Mouse (Mus musculus) left cerebral cortex, postnatal 25 days (tissue): ENCODE results near the gene Cideb. TPM values are rescaled to one million over a fixed set of nuclear protein-coding genes. Genes with fewer than 3 reads are reported as not detected.
"Not testable (repeated sequence)": the region's sequence is repeated elsewhere in the genome, so short reads cannot be mapped to it uniquely, and the experiment has no call there.

Experiments
- DNase-seq, 2 experiments: peaks; one replicate each; pipeline ENCODE4 v3.0.0; 2022; ENCODE audit warnings: low spot score in 2 of 2, mixed read lengths in 1 of 2
- intact Hi-C: fragments of 180-260 bp; cut with DNase I; formaldehyde crosslinking; loops from one replicate; pipeline ENCODE4 v1.15.1; 2025
- total RNA-seq, 2 experiments: library from RNA; stranded (reverse); gene quantifications; 2 replicates each; pipeline ENCODE4 v1.2.3; 2021

Cideb gene
- total RNA-seq, 2 experiments from 2014 or later = 1.6 to 2.3 TPM

DNA sequence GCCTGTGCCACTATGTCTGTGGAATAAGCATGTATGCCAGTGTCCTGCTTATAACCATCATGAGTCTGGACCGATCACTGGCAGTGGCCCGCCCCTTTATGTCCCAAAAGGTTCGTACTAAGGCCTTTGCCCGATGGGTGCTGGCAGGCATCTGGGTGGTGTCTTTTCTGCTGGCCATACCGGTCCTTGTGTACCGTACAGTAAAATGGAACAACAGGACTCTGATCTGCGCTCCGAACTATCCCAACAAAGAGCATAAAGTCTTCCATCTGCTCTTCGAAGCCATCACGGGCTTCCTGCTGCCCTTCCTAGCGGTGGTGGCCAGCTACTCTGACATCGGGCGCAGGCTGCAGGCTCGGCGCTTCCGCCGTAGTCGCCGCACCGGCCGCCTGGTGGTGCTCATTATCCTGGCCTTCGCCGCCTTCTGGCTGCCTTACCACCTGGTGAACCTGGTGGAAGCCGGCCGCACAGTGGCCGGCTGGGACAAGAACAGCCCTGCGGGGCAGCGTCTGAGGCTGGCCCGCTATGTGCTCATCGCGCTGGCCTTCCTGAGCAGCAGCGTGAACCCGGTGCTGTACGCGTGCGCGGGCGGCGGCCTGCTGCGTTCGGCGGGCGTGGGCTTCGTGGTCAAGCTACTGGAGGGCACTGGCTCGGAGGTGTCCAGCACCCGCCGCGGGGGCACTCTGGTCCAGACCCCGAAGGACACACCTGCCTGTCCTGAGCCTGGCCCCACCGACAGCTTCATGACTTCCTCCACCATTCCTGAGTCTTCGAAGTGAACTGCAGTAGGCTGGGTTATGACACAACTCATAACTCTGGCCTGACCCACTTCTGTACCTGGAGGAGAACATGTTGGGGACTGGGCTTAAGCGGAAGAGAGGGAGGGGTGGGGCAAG lies 9.5 kb upstream of the Cideb start:
- intact Hi-C loops = no loop called here
- DNase-seq = peak; percentile 36 to 37

DNA sequence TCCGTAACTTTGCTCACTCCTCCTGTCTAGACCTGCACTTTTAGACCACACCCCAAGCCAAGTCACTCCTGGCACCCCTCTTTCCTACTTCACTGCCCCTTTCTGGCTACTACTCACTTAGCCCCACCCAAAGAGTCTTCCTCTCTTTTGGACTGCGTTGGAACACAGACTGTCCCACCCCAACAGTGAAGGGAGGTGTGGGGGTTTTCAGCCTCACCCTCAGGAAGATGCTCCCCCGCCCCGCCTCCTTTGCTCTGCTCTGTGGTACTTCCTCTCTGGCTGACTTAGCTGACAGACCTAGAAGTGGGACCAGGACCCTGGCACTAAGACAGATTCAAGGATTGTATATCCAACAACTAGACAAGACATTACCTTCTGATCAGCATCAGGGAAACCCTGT lies 7.4 kb upstream of the Cideb start, which contains the start of gene Ltb4r1:
TSS of gene Ltb4r1 (plus strand) at position 267 of the 400 bp plus-strand sequence.
- no peak for DNase-seq
- intact Hi-C loops = no loop called here

DNA sequence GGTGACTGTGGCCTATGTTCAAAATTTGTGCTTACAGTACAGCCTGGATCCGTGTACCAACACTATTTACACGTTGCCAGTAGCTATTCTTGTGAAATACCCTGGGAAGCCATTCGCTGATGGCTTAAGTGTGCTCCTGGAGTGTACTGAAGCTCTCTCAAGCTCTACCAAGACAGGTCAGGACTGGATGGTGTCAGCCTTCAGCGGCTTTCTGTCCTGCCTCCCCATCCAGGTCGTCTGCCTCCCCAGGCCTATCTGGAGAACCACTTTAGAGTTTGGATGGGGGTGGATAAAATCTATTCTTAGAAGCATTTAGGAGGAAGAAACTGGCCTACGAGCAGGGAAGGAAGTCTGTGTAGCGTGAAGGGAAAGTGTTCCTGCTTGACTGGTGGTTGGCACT lies 4.9 kb upstream of the Cideb start:
- intact Hi-C loops = no loop called here
- peak in 1 of 2 experiments; percentile 27 for DNase-seq

DNA sequence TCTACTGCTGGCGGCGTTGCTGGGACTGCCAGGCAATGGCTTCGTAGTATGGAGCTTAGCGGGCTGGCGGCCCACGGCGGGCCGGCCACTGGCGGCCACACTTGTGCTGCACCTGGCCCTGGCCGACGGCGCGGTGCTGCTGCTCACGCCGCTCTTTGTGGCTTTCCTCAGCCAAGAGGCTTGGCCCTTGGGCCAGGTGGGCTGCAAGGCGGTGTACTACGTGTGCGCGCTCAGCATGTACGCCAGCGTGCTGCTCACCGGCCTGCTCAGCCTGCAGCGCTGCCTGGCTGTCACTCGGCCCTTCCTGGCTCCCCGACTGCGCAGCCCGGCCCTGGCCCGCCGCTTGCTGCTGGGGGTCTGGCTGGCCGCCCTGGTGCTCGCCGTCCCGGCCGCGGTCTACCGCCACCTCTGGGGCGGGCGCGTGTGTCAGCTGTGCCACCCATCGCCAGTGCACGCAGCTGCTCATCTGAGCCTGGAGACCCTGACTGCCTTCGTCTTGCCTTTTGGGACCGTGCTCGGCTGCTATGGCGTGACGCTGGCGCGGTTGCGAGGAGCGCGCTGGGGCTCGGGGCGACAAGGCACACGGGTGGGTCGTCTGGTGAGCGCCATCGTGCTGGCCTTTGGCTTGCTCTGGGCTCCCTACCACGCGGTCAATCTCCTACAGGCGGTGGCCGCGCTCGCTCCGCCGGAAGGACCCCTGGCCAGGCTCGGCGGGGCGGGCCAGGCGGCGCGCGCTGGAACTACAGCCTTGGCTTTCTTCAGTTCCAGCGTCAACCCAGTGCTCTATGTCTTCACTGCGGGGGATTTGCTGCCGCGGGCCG lies 4.0 kb upstream of the Cideb start:
- intact Hi-C loops = no loop called here
- peak; percentile 24 to 47 for DNase-seq

DNA sequence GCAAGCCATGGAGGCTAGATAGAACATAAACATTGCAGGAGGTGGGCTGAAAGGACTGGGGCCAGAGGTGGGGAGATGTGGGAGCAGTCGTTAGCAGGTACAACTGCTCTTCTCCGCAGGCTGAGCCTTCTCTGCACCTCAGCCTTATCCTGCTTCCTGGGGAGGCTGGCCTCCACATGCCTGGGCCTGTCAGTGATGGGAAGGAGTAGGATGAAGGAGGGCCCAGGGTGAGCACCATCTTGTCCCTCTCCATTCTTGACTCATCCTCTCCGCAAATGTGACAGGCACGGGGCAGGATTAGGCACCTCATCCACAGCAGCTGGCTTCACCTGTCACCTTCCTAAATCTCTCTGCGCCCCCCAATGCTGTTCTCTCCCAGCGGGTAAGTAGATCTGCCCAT lies 2.9 kb upstream of the Cideb start, which contains the start of gene Ltb4r2:
TSS of gene Ltb4r2 (plus strand) at position 266 of the 400 bp plus-strand sequence.
- intact Hi-C loops = no loop called here
- no peak for DNase-seq

DNA sequence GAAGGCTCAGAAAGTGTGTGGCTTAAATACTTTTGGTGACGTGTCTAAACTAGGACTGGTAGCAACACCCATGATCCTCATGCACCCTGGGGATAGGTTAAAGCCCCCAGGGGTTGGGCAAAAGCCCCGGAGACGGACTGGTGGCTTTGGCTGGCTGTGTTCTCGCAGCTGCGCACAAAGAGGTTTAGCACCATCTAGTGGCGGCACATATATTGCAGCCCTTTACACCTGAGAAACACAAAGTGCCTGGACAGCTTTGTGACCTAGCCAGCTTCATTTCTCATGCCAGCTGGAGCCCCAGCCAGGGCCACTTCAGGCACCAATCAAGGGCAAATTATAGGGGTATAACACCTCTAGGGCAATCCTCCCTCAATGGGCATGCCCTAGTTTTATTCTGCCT lies 1.9 kb upstream of the Cideb start:
- intact Hi-C loops = not testable (repeated sequence)

DNA sequence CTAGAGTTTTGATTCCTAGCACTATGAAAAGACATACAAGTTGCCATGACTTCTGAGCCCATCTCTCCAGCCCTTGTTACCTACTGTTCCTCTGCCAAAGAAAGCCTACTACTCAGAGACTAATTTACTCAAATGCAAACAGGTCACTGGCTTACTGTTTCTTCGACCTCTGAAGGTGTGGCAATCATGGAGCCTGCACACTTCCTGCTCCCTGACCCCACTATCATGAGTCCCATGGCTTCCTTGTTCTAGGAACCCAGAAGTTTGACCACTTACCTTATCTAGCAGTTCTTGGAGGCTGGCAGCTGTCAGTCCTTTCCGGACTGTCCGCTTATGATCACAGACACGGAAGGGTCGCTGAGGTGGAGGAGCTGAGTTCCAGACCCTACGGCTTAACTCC lies 692 bp downstream of the Cideb start:
- DNase-seq = no peak
- intact Hi-C loops = no loop called here

More for the DNA sequence above, 1.9 kb upstream of the Cideb start:
- peak; percentile 85 to 88 for DNase-seq

DNA sequence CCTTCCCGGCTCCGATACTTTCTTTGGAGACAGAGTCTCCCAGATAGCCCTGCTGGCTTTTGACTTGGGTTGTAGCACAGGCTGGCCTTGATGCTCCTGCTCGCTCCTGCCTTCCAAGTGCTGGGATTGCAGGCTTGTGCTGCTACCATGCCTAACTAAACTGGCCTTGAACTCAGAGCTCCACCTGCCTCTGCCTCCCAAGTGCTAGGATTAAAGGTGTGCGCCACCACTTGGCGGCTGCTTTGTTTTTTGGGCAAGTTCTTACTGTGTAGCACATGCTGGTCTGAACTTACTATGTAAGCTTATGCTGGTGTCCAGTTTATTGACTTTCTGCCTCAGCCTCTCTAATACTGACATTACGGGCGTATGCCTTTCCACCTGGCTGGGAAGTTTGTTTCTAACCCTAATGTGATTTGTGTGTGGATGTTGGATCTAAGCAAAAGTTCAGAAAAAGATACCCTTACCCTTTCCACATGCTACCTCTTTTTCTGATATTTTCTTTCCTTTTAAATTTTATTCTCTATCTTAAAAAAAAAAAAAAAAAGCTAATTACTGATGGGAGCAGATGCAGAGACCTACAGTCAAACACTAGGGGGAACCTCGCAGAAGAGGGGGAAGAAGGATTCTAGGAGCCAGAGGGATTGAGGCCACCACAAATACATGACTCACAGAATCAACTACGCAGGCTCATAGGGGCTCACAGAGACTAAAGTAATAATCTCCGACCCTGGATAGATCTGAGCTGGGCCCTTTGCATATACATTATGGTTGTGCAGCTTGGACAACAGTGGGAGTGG lies 11.0 kb downstream of the Cideb start:
- intact Hi-C loops = no loop called here
- DNase-seq = no peak

DNA sequence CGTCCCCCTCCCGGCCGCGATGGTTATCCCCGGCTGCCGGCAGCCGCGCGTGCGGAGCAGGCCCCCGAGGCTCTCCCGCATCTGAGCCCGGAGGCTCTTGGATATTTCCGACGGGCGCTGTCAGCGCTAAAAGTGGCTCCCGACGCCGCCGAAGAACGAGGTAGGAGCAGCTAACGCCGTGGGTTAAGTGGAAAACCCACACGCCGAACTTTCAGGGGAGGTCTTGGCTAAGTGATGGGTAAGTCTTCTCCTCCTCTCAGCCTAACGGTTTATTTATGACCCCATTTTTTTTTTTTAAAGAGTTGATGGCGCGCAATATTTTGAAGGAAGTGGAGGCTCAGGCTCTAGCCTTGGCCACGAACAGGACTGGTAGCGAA lies 12.4 kb downstream of the Cideb start:
- no peak for DNase-seq
- intact Hi-C loops = loop anchor here (1.0 kb wide), 1 partner anchor 64 kb away; no protein-coding TSS in a partner anchor

DNA sequence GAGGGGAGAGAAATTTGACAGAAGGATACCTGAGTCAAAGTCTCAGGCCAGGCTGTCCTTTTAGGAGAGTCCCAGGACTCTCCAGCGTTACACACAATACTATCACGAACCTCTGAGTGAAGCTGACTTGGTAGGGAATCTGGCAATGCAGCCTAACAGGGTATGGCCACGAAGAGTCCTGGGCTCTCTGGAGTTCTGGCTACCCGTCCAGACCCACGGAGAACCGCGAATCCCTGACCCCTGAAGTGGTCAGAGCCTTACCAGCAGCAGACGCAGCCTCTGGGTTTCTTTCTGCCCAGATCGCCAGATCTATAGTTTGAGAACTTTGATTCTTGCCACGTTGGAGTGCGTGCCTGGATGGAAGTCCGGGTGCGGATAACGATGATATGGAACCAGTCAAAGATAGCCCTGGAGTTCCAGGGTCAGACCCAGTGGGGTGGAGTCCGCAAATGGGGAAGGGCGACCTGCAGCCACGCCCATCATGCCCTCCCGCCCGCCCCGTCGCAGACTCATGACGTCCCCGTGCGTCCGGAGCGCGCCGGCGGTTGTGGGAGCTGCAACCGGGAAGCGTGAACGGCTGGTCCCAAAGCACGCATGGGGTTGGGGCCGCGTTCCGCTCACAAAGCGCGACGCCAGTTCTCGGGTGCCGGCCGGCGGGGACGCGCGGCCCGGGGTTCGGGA lies 12.9 kb downstream of the Cideb start, which contains the start of the genes Dhrs1 and Nop9:
TSS of gene Dhrs1 (minus strand) at position 511 of the 681 bp plus-strand sequence.
TSS of gene Nop9 (plus strand) at position 514 of the 681 bp plus-strand sequence.
- intact Hi-C loops = loop anchor here (1.0 kb wide), 1 partner anchor 63 kb away; no protein-coding TSS in a partner anchor
- peak; percentile 86 to 90 for DNase-seq

DNA sequence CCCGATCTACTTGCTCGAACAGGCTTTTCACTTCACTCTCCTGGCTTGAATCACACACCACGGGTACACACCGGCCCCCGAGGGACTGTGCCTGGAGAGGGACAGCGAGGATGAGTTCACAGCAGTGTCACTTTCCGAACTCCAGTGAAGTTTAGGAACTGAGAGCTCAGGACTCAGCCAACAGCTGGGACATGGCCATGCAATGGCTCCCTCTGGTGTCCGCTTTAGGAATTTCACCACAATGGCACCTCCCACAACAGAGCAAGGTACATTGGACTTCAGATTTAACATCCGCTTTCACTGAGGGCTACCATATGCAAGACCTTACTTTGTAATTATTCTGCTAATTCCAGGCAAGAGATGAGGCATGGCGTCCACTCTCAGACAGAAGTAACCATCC lies 14.5 kb downstream of the Cideb start:
- DNase-seq = peak; percentile 82 to 88
- intact Hi-C loops = loop anchor here (1.0 to 2.0 kb wide), 2 partner anchors 21 to 114 kb away; partner anchors contain the start of gene Rabggta

DNA sequence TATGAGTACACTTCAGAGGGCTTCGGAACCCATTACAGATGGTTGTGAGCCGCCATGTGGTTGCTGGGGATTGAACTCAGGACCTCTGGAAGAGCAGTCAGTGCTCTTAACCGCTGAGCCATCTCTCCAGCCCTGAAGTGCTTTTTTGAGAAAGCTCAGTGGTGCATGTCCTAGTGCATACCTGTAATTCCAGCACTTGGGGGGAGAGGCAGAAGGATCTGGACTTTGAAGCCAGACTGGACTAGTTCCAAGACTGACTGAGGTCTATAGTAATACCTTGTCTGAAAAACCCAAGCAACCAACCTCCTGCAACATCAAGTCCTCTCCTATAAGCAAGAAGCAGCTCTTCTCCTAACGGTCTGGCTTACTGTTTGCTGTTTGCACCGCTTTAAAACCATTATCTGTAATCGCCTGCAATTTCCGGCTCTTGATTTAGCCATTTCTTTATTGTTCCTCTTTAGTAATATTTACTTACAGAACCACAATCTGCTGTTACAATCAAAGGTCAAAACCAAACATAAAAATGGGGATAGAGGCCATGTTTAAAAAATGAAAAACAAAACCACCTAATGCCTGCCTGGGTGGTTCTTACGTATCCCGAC lies 21.1 kb downstream of the Cideb start:
- DNase-seq = no peak
- intact Hi-C loops = no loop called here

DNA sequence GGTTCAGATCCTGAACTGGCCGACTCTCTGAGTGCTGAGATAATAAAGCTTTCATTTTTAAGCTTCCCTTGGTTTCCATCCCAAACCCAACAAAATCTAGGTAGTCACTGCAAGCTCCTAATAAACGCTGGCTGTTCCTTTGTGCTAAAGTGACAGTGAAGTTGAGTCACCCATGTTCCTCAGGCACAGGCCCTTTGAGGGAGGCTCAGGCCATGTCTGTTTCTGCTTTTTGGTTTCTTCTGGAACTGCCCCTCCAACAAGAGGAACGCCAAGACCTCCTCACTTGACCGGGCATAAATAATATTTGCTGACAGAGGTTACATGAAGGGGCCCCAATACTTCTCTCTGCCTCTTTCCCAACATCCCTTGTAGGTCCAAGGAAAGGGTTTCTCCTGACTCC lies 22.5 kb downstream of the Cideb start:
- DNase-seq = no peak
- intact Hi-C loops = no loop called here

DNA sequence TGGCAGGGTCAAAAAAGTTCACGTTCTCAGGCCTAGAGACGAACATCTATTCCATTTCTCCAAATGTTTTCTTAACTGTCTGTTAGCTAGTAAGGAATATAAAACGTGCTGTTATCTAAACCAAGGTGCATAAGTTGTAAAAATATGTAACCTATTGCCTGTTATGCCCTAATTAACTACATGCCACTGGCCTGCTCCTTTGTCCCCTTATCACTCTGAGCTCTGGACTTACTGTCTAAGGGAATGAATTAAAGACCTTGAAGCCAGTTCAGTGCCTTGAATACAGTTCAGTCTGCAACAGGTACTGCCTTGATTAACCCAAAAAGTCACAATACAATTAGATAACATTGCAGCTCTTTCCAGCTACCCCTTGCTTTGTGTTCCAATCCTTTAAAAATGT lies 22.9 kb downstream of the Cideb start:
- intact Hi-C loops = no loop called here
- no peak for DNase-seq

DNA sequence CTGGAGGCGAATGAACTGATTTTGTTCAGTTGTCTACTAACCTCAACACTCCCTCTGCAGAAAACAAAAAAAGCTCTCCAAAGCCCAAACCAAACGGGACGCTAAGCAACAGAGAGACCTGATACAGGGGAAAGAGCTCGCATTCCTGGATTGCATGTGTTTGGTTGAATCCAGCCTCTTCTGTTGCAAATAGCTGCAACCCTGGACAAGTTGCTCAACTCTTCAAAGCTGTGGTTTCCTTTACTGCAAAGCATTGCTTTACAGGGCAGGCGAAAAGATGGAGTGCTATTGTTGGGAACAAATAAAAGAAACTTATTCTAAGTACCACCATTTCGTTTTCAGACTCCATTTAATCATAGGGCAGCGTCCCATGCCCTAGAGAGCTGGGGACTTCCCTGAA lies 23.4 kb downstream of the Cideb start:
- no peak for DNase-seq
- intact Hi-C loops = no loop called here

DNA sequence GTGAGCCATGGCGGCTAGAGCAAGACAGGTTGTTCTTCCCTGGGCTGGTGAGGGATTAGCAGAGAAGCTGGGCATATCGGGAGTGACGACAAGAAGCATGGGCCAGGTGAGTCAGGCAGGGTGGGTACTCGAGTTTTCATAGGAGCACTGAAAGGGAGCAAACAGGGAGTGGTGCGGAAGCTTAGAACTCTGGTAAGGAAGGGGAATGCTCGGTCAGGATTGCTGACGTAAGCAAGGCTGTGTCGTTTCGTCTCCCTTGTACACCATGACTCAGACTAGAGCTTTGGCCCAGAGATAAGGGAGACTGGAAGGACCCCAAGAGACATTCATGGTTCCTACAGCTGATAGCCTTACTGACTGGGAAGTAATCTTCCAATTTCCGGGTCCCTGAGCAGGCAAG lies 24.4 kb downstream of the Cideb start:
- DNase-seq = no peak
- intact Hi-C loops = no loop called here

DNA sequence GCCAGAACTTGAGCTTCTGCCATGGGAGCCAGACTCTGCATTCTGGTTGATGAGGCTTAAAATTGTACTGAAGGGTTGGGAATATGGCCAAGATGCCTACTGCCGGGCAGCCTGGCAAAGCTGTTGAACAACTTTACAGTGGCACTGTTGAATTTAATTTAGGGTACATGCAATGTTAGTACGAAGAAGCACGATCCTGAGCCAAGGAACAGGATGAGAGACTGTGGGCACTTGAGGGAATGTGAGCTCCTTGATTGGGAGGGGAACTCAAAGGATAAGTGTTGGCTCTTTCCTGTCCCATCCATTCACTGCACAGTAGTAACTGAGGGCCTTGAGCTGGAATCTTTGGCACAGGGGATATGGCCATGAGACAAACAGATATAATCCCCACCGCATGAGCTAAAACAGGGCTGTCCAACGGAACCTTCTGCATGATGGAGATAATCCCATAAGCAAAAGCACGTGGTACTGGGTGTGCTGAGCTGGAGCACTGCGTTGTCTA lies 27.7 kb downstream of the Cideb start:
- intact Hi-C loops = no loop called here
- DNase-seq = peak; percentile 21 to 74

DNA sequence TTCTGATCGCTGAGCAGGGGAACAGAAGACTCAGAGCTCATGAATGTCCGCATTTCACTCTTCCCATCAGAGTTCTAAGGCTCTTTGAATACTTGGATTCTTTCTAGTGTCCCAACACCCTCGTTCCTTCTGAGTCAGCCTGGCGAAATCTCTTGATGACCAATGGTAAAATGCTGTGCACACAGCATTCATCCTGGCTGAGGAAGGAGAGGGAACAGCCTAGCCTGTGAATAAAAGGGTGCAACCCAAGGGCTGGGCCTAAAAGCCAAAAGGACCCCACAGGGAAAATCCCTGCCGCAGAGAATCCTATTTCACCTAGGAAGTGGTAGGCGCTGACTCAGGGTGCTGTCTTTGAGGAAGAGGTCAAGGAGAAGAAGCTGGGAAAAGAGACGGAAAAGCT lies 28.1 kb downstream of the Cideb start:
- DNase-seq = no peak
- intact Hi-C loops = no loop called here
